Mouse (Mus musculus): Measurements from ENCODE around the gene Depdc1a. TPM values are rescaled to one million over a fixed set of nuclear protein-coding genes. Genes with fewer than 3 reads are reported as not detected.

The Depdc1a gene
- 13.5 and 27.2 TPM in 2 replicates for polyA plus RNA-seq (2012; rRNA removed)

GRCm38 (mm10) chr3:159495243-159495801 is at the start of gene Depdc1a:
Gene Depdc1a, plus strand, starts transcription at chr3:159495433.

Other genes starting within 250 kb of the Depdc1a start
- not detected in 2 replicates for gene Rpe65, start 103.7 kb downstream of the Depdc1a start, polyA plus RNA-seq (2012; rRNA removed)

Measured in central nervous system, embryonic 11.5 days (tissue).